Mouse (Mus musculus) frontal cortex, postnatal 36 days (tissue): ENCODE results near the gene Smtn.

ENCODE experiments used
- DNase-seq, 2 experiments: peaks; one replicate each; pipeline ENCODE4 v3.0.0; 2022; ENCODE audit warnings: low spot score in 2 of 2

Smtn gene

GRCm38 (mm10) chr11:3527766-3528165 lies 12.6 kb downstream of the Smtn start:
- DNase-seq, result no peak

- DNase-seq, result no peak
Measured at GRCm38 (mm10) chr11:3526979-3527738, 13.3 kb downstream of the Smtn start.

- no peak for DNase-seq
Measured at GRCm38 (mm10) chr11:3526207-3526606, 14.2 kb downstream of the Smtn start.

GRCm38 (mm10) chr11:3525560-3525959 lies 14.9 kb downstream of the Smtn start:
- DNase-seq, result no peak

GRCm38 (mm10) chr11:3523840-3524582 lies 16.4 kb downstream of the Smtn start:
- DNase-seq, result no peak

- DNase-seq, result no peak
Measured at GRCm38 (mm10) chr11:3522285-3523000, 18.0 kb downstream of the Smtn start.

GRCm38 (mm10) chr11:3521339-3522224 lies 18.8 kb downstream of the Smtn start:
- no peak for DNase-seq

GRCm38 (mm10) chr11:3520919-3521318 lies 19.5 kb downstream of the Smtn start:
- no peak for DNase-seq

GRCm38 (mm10) chr11:3519756-3520398 lies 20.5 kb downstream of the Smtn start:
- DNase-seq, result no peak

GRCm38 (mm10) chr11:3519051-3519726 lies 21.2 kb downstream of the Smtn start:
- no peak for DNase-seq

GRCm38 (mm10) chr11:3517846-3518732 lies 22.3 kb downstream of the Smtn start:
- no peak for DNase-seq

GRCm38 (mm10) chr11:3516859-3517845 lies 23.3 kb downstream of the Smtn start:
- no peak for DNase-seq

GRCm38 (mm10) chr11:3516121-3516520 lies 24.3 kb downstream of the Smtn start:
- no peak for DNase-seq

- no peak for DNase-seq
Measured at GRCm38 (mm10) chr11:3515637-3516036, 24.8 kb downstream of the Smtn start.

- no peak for DNase-seq
Measured at GRCm38 (mm10) chr11:3515216-3515615, 25.2 kb downstream of the Smtn start.

GRCm38 (mm10) chr11:3514529-3515054 lies 25.8 kb downstream of the Smtn start, which contains the start of gene Selenom:
Selenom (plus strand) TSS chr11:3514684.
- peak; percentile 94 for DNase-seq

- DNase-seq, result no peak
Measured at GRCm38 (mm10) chr11:3513291-3513690, 27.1 kb downstream of the Smtn start.

- no peak for DNase-seq
Measured at GRCm38 (mm10) chr11:3510321-3510720, 30.1 kb downstream of the Smtn start.
